8 mouse cellular contexts compared by ENCODE assay signal in the genomic region with DNA sequence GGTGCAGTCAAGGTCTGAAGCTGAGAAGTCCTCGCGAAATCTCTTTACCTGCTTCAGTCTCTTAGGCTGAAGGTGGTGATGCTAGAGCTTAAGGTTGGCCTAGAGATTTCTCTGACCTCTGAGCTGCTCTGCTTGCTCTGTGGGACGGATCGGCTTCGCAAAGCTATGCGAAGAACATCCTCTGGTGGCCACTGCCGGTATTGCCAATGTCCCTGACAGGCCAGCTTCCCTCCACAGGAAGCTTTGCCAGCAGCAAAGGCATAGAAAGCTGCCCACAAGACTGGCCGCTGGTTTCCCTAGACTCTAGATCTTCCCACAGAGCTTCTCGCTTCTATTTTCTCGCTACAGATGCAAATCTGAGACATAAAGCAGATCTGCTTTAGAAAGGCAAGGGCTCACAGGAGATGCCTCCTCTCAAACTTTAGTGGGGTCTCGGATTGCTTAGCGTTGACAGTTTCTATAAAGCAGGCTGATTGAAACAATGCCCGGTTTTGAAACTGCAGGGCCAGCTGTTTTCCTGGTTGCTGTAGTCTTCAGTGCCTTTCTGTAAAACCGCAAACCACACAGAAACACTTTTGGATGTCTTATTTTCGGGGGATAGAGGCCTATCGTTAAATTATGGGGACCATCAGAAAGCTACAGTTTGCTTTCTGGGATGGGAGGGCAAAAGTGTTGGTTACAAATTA.
DNase-seq lines count a peak whose midpoint lies in the region; ATAC-seq and TF ChIP-seq lines count a peak whose summit lies in the region.

No protein-coding gene starts in this region.

- peak; percentile 99 for ATAC-seq in frontal cortex, adult (ENCODE audit: low TSS enrichment)
- peak; percentile 60 for ATAC-seq in lung, postnatal 0 days

- no peaks in the 10 kb centered on the region for H3K9me3 ChIP-seq in MEL (replicated peaks; ENCODE audit: insufficient read depth, low read length)
- no peaks in the 10 kb centered on the region for H3K9me3 ChIP-seq in hindbrain, embryonic 10.5 days
- H3K9me3 ChIP-seq in lung, postnatal 0 days (ENCODE audit: low read length): no peaks in the 10 kb centered on the region

- peak; percentile 42 for DNase-seq in MEL (ENCODE audit: low read depth, low spot score)
- peak; percentile 20 to 39 for DNase-seq in cerebellum, adult 2 months
- DNase-seq in hindbrain, embryonic 10.5 days (ENCODE audit: low spot score): peak; percentile 86
- peak; percentile 19 to 74 for DNase-seq in layer of hippocampus, adult 8-10 months (ENCODE audit: low spot score in 2 of 2)
- DNase-seq in lung, postnatal 0 days (ENCODE audit: low spot score): peak; percentile 65
- DNase-seq in ovary, postnatal 36 days (ENCODE audit: low spot score): peak; percentile 63
- DNase-seq in thymus, postnatal 10 days (ENCODE audit: low spot score in 2 of 2): peak; percentile 62 to 83

- no peak for TF ChIP-seq EP300 in MEL (IDR thresholded peaks at IDR 0.05; ENCODE audit: low read depth in 1 of 2, low read length in 2 of 2)
- no peak for TF ChIP-seq EP300 in lung, postnatal 0 days (IDR thresholded peaks at IDR 0.05)

- 40% methylated on average over 16 of the region's 16 CpGs for WGBS in cerebellum, adult 2 months
- WGBS in hindbrain, embryonic 10.5 days: 32% methylated on average over 16 of the region's 16 CpGs
- 32% methylated on average over 16 of the region's 16 CpGs for WGBS in lung, postnatal 0 days

- H3K79me2 ChIP-seq in MEL (ENCODE audit: control insufficient read depth, insufficient read depth, low read length, poor library complexity): no peaks in the 10 kb centered on the region

- no peak overlapping the region for H3K9ac ChIP-seq in MEL (ENCODE audit: control insufficient read depth, low read depth, low read length, poor library complexity, severe bottlenecking)
- H3K9ac ChIP-seq in lung, postnatal 0 days (replicated peaks; ENCODE audit: low read depth): no peak overlapping the region

- peak; percentile 55 to 81 (median 62) for TF ChIP-seq CTCF in MEL (IDR thresholded peaks at IDR 0.05 in 2 of 3, conservative IDR thresholded peaks at IDR 0.05 in 1 of 3; ENCODE audit: control insufficient read depth in 1 of 3, insufficient read depth in 1 of 3, low read depth in 2 of 3, low read length in 3 of 3, poor library complexity in 1 of 3, severe bottlenecking in 1 of 3)
- TF ChIP-seq CTCF in cerebellum, adult 2 months (IDR thresholded peaks at IDR 0.05; ENCODE audit: borderline replicate concordance, insufficient read depth, low read depth, low read length): peak; percentile 58
- peak; percentile 95 for TF ChIP-seq CTCF in lung, postnatal 0 days (IDR thresholded peaks at IDR 0.05)

- no peaks in the 10 kb centered on the region for H3K4me1 ChIP-seq in MEL (ENCODE audit: control insufficient read depth in 1 of 2, insufficient read depth in 2 of 2, low read length in 2 of 2)
- H3K4me1 ChIP-seq in cerebellum, adult 2 months (ENCODE audit: control insufficient read depth, insufficient read depth, low read length): no peaks in the 10 kb centered on the region
- peaks cover 5% of the 10 kb centered on the region; the same call in 1 of the 2 replicates for H3K4me1 ChIP-seq in hindbrain, embryonic 10.5 days (replicated peaks)
- no peaks in the 10 kb centered on the region for H3K4me1 ChIP-seq in lung, postnatal 0 days (ENCODE audit: insufficient read depth, low read depth, low read length)

- no peak overlapping the region for H3K4me2 ChIP-seq in lung, postnatal 0 days (replicated peaks; ENCODE audit: low read depth, low read length)

- H3K36me3 ChIP-seq in MEL (ENCODE audit: control insufficient read depth in 1 of 2, insufficient read depth in 2 of 2, low read length in 2 of 2): no peaks in the 10 kb centered on the region
- H3K36me3 ChIP-seq in hindbrain, embryonic 10.5 days: no peaks in the 10 kb centered on the region
- no peaks in the 10 kb centered on the region for H3K36me3 ChIP-seq in lung, postnatal 0 days (ENCODE audit: insufficient read depth, low read length)

- peak; percentile 54 for TF ChIP-seq RAD21 in MEL (IDR thresholded peaks at IDR 0.05; ENCODE audit: low read depth, low read length)

- H3K27ac ChIP-seq in MEL (ENCODE audit: control insufficient read depth, low read depth, low read length): no peak overlapping the region
- no peak overlapping the region for H3K27ac ChIP-seq in cerebellum, adult 2 months (ENCODE audit: insufficient read depth, low read length)
- no peak overlapping the region for H3K27ac ChIP-seq in hindbrain, embryonic 10.5 days
- H3K27ac ChIP-seq in lung, postnatal 0 days (ENCODE audit: low read length): no peak overlapping the region

- no peaks in the 10 kb centered on the region for H3K27me3 ChIP-seq in MEL (ENCODE audit: control insufficient read depth in 1 of 2, insufficient read depth in 2 of 2, low read length in 2 of 2)
- H3K27me3 ChIP-seq in cerebellum, adult 2 months (ENCODE audit: control insufficient read depth, insufficient read depth, low read length): no peaks in the 10 kb centered on the region
- no peaks in the 10 kb centered on the region for H3K27me3 ChIP-seq in hindbrain, embryonic 10.5 days (ENCODE audit: insufficient read depth, poor library complexity, severe bottlenecking)
- no peaks in the 10 kb centered on the region for H3K27me3 ChIP-seq in lung, postnatal 0 days (replicated peaks; ENCODE audit: insufficient read depth, low read length)

- H3K4me3 ChIP-seq in MEL (ENCODE audit: control insufficient read depth in 1 of 2, insufficient read depth in 1 of 2, low read depth in 2 of 2, low read length in 2 of 2): no peak overlapping the region
- no peak overlapping the region for H3K4me3 ChIP-seq in cerebellum, adult 2 months (replicated peaks; ENCODE audit: insufficient read depth, low read depth, low read length)
- H3K4me3 ChIP-seq in hindbrain, embryonic 10.5 days: no peak overlapping the region
- H3K4me3 ChIP-seq in lung, postnatal 0 days (ENCODE audit: low read depth, low read length): no peak overlapping the region

- TF ChIP-seq POLR2A in MEL (IDR thresholded peaks at IDR 0.05; ENCODE audit: control insufficient read depth in 1 of 2, insufficient read depth in 1 of 2, low read depth in 1 of 2, low read length in 2 of 2, poor library complexity in 1 of 2): no peak
- no peak for TF ChIP-seq POLR2A in cerebellum, adult 2 months (IDR thresholded peaks at IDR 0.05; ENCODE audit: borderline replicate concordance, insufficient read depth, low read length)

TF ChIP-seq in MEL, 35 proteins besides CTCF, POLR2A, EP300 and RAD21:
- TF ChIP-seq SMC3 (IDR thresholded peaks at IDR 0.05; ENCODE audit: low read depth, low read length): peak; percentile 69
- TF ChIP-seq ZC3H11A (IDR thresholded peaks at IDR 0.05; ENCODE audit: low read depth, low read length): 0 out of 2 replicates have a peak, but pooled peaks have one; percentile 13
- TF ChIP-seq ZKSCAN1 (IDR thresholded peaks at IDR 0.05; ENCODE audit: low read depth, low read length): no peak

Comparison
In these comparisons a context has a peak if more than half of its experiments do, and no peak if none do; other contexts are left out.
1. DNase-seq: peak in every context shown above with its lines; median percentile 86 in hindbrain, embryonic 10.5 days; 72 in thymus, postnatal 10 days; 65 in lung, postnatal 0 days; 63 in ovary, postnatal 36 days; 46 in layer of hippocampus, adult 8-10 months; 42 in MEL; 30 in cerebellum, adult 2 months.